Mouse (Mus musculus): ENCODE data around the gene Brd7.

DNA sequence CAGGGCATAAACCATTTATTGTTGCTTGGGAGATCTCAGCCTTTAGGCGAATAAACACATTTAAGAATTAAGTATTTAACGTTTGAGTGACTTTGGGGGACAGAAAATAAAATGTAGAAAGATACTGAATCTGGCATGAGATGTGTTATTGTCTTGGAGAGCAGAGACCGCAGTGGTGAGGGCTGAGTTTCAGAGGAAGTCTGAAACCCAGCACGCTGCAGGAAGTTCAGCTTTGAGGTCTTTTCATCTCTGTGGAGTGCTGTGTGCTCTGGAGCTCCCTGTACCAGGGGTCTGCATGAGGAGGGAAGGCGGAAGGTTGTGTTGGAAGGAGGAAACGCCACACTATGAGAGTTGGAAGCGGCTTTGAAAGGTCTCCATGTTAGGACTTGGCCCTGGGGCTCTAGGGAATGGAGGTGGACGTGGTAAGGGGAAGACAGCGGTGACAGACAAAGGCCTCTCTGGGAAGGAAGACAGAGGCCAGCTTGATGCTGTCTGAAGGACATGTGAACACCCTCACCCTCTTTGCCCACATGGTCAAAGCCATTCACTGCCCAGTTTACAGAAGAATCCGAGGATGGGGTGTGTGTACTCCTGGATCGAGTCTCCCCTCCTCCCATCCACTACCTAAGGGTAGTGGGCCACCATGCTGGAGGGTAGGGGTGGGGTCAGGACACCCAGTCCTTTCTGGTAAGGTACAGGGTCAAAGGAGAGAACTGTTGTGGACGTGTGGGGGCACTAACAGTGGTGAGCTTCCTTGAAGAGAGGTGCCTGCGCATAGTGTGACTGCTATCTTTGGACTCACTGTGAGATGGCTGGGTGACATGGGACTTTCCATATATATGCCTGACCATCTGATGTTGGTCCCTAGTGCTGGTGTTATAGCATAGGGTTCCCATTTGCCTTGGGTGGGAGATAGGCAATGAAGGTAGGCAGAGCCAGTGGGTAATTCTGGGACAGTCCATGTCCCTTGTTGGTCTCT is 71.4 kb downstream of the Brd7 start:
- TF ChIP-seq HCFC1 (IDR thresholded peaks at IDR 0.05; ENCODE audit: borderline replicate concordance, insufficient read depth, low read length) (no peak), ZC3H11A (IDR thresholded peaks at IDR 0.05; ENCODE audit: borderline replicate concordance, low read depth, low read length) (no peak), ZNF384 (IDR thresholded peaks at IDR 0.05; ENCODE audit: low read depth, low read length) (no peak)
